Mouse (Mus musculus): ENCODE measurements around the gene Crebl2. TPM values are rescaled to one million over a fixed set of nuclear protein-coding genes. Genes with fewer than 3 reads are reported as not detected.

Crebl2 gene
- total RNA-seq, 2 experiments from 2014 or later = 14.8 to 17.3 TPM

DNA sequence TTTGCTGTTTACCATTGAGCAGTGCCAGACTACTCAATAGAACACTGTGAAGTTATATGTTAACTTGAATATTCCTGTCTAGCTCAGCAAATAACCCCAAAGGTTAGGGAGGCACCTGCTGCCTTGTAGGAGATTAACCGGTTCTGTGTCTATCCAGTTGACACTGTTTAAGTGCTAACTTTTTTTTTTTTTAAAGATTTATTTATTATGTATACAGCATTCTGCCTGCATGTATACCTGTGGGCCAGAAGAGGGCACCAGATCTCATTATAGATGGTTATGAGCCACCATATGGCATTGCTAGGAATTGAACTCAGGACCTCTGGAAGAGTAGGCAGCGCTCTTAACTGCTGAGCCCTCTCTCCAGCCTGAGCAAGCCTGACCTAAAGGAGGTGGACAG is 43.1 kb downstream of the Crebl2 start:
- DNase-seq = no peak

GRCm38 (mm10) chr6:134876795-134877194 is 46.8 kb downstream of the Crebl2 start:
- DNase-seq = peak; percentile 19

- DNase-seq = no peak
Measured at GRCm38 (mm10) chr6:134877276-134877675, 47.3 kb downstream of the Crebl2 start.

- no peak for DNase-seq
Measured at GRCm38 (mm10) chr6:134877892-134878291, 47.9 kb downstream of the Crebl2 start.

GRCm38 (mm10) chr6:134879556-134879955 is 49.6 kb downstream of the Crebl2 start:
- no peak for DNase-seq

GRCm38 (mm10) chr6:134880046-134880445 is 50.1 kb downstream of the Crebl2 start:
- DNase-seq = no peak

DNA sequence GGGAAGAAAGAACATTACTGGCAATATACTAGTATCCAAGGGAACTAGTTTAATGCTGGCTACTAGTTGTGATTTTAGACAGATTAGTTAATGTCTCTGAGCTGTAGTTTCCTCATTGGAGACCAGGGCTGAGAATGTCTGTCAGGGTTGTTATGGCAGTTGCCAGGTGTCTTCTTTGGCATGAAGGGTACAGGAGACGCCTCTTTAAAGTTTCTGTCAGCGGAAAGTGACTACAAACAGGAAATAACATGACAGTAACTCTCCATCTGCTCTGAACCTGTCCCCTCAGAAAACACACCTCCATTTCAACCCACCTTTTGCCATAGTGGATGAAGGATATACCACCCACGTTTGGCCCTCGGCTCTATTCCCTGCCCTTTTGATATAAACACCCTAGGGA is 53.7 kb downstream of the Crebl2 start:
- no peak for DNase-seq

- DNase-seq = no peak
Measured at GRCm38 (mm10) chr6:134885515-134885914, 55.6 kb downstream of the Crebl2 start.

DNA sequence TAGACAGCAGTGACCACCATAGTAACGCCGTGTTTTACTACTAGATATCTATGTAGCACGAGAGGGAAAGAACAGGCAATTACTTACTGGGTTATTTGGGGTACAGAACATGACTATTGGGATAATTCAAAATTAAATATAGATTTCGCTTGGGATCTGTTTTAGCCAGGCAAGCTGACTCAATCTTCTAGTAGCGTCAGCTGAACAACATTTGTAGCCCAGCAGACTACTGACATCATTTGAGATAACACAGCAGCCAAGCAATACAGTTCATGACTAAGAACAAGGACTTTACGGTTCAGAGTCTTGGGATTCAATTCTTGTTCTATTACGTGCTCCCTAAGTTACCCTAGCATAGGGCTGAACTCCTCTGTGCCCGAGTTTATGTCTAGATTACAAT is 56.5 kb downstream of the Crebl2 start:
- DNase-seq = no peak

GRCm38 (mm10) chr6:134887008-134887407 is 57.1 kb downstream of the Crebl2 start:
- no peak for DNase-seq

GRCm38 (mm10) chr6:134887711-134888449 is 57.9 kb downstream of the Crebl2 start:
- peak; percentile 15 for DNase-seq

GRCm38 (mm10) chr6:134888563-134889017 is 58.6 kb downstream of the Crebl2 start:
- DNase-seq = no peak

- DNase-seq = no peak
Measured at GRCm38 (mm10) chr6:134889763-134890162, 59.8 kb downstream of the Crebl2 start.

DNA sequence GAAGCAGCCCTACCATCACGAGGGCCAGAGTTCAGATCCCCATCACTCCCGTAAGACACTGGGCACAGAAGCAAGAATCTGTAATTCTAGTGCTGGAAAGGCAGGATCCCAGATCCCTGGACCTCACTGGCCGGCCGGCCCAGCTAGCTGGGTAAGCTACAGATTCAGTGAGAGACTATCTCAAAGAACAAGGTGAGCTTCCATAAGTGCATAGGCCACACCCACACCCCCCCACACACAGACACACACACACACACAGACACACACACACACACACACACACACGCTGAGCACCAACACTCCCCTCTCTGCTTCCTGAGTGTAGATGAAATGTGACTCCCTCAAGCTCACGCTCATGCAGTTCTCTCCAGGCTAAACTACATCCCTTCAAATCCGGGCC is 60.5 kb downstream of the Crebl2 start:
- no peak for DNase-seq

DNA sequence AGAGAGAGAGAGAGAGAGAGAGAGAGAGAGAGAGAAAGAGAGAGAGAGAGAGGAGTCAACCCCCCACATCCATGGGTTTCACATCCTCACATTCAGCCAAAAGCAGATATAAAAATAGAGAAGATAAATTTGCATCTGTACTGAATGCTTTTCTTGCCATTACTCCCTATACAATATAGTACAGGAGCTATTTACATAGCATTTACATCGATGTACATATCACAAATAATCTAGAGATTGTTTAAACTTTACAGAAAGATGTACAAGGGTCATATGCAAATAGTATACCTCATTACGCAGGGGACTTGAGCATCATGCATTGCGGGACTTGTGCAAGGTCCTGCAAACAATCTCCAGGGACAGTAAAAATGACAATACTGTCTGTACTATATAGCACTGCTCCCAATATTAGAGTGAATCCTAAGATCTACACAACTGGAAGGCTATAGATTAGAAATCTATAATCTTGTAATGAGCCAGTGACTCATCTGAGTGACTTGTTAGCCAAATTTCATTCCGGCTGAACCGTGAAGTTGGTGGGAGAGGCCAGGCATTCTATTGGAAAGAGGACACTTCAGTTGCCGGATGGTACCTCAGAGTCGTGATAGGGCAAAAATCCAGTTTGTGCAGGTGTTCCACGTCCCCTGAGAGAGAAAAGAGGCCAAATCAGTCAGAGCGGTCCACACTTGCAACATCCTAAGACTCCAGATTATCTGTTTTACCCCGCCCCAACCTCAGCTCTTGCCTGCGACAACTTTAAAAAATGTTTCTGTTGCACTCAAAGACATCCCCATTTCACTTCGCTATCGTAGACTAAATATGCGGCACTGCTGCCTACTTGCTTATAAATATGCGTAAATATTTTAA is 66.8 kb downstream of the Crebl2 start:
- no peak for DNase-seq

DNA sequence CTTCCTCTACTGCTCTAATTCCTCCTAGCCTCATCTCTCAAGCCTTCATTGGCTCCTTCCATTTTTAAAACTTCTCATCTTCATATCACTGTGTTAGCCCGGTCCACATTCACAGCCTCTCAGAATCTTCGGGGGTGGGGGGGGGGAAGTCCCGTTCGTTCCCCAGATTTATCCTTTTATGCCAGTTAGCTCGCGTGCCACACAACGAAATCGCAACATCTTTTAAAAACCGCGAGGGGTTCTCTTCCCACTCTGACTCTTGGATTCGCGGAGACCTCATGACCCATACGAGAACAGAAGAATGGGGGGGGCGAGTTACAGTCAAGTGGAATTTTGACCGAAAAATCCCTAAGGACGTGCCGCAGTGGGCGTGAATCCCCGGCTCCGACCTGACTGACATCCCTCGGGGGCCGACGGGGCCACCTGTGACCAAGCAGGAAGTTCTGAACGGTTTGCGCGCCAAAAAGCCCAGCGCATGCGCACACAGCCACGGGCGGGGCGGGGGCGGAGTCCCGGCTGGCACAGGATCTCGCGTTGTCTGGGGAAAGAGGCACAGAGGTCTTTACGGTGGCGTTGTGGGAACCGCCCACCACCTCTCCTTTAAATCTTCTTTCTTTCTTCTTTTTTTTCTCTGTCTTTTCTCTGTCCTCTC is 67.6 kb downstream of the Crebl2 start:
- DNase-seq = peak; percentile 98

- peak; percentile 94 for DNase-seq
Measured at GRCm38 (mm10) chr6:134898095-134898965, 68.4 kb downstream of the Crebl2 start, which contains the start of gene Gpr19. TSS of gene Gpr19 (minus strand) at chr6:134898578.

DNA sequence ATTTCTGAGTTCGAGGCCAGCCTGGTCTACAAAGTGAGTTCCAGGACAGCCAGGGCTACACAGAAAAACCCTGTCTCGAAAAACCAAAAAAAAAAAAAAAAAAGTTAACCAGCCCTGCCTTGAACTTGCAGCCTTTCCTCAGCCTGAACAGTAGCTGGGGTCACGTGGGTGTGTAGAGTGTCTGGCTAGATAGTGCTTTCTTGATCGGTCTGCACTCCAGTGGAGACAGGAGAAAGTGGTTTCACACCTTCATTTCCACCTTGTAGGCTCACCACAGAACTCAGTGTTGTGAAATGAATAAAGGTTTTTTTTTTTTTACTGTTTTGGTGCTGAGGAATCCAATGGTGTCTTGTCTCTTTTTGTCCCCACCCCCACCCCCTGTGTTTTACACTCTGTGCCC is 73.4 kb downstream of the Crebl2 start:
- DNase-seq = no peak

DNA sequence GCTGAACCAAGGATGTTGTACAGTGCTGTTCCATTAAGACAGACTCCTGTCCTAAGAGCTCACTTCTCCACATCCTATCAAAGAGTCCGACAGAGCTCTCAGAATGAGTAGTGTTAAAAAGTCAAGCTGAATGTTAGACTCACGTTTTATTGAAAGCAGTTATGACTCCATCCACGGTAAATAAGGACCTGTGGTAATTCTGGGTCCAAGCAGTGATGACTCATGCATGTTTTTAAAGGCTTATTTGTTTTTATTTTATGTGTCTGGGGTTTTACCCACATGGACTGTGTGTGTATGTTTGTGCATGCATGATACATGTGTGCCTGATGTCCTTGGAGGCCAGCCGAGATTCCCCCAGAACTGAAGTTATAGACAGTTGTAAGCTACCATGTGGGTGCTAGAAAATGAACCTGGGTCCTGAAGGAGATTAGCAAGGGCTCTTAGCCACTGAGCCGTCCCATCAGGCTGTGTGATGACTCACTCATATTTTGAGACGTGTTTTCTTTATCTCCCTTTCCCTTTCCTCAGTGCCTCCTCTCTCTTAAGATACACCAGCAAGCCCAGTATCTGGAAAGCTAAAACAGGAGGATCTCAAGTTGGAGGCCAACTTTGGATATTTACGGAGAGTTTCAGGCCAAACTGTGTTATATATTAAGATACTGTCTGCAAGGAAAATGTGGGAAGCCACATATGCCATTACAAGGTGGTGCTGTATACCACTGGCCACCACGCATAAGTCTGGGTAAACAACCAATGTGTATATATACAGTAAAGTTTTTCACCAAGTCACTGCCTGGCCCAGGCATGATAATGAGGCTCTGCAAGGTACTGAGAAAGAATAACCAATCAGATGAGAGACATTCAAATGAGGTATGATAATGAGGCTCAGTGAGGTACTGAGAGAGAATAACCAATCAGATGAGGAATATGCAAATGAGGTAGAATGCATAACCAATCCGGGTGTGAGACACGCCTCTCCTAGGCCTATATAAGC is 74.2 kb downstream of the Crebl2 start:
- no peak for DNase-seq

- no peak for DNase-seq
Measured at GRCm38 (mm10) chr6:134905811-134906210, 75.9 kb downstream of the Crebl2 start.

Measured in adrenal gland, postnatal 10 days (tissue).